Mouse (Mus musculus) C2C12 (cell line): ENCODE results near the gene Dnajc8. TPM values are rescaled to one million over a fixed set of nuclear protein-coding genes. Genes with fewer than 3 reads are reported as not detected.
"Not testable (repeated sequence)": the region's sequence is repeated elsewhere in the genome, so short reads cannot be mapped to it uniquely, and the experiment has no call there.

Experiments
- H3K27me3 ChIP-seq: one replicate; pipeline ENCODE4 v1.6.1; 2011; ENCODE audit not compliant: control insufficient read depth, insufficient read depth, insufficient read length
- H3K36me3 ChIP-seq: one replicate; pipeline ENCODE4 v1.6.1; 2011; ENCODE audit not compliant: control insufficient read depth, insufficient read depth
- H3K4me3 ChIP-seq: one replicate; pipeline ENCODE4 v1.5.1; 2011; ENCODE audit warnings: mild to moderate bottlenecking, control low read depth; ENCODE audit not compliant: poor library complexity, insufficient read depth, severe bottlenecking
- H3K79me2 ChIP-seq: one replicate; pipeline ENCODE4 v1.6.1; 2011; ENCODE audit not compliant: control insufficient read depth, insufficient read depth
- H3K79me3 ChIP-seq: one replicate; pipeline ENCODE4 v1.6.1; 2011; ENCODE audit warnings: low read depth, control low read depth
- H3ac ChIP-seq: one replicate; pipeline ENCODE3; 2011; ENCODE audit warnings: low read depth; ENCODE audit not compliant: control insufficient read depth, insufficient read length
- CEBPB ChIP-seq: IDR thresholded peaks from one replicate; pipeline ENCODE4 v1.6.1; 2011; ENCODE audit warnings: low read depth, mild to moderate bottlenecking, control low read depth, moderate library complexity
- CTCF ChIP-seq: IDR thresholded peaks from one replicate; pipeline ENCODE4 v1.5.1; 2011; ENCODE audit not compliant: control insufficient read depth, insufficient read depth, insufficient read length
- FOSL1 ChIP-seq: IDR thresholded peaks from one replicate; pipeline ENCODE4 v1.8.0; 2011; ENCODE audit warnings: mild to moderate bottlenecking, low read length; ENCODE audit not compliant: poor library complexity, insufficient read depth, severe bottlenecking
- MAX ChIP-seq: IDR thresholded peaks from one replicate; pipeline ENCODE4 v1.6.1; 2011; ENCODE audit warnings: mild to moderate bottlenecking, control low read depth
- MYOD1 ChIP-seq: IDR thresholded peaks from one replicate; pipeline ENCODE4 v1.6.1; 2011; ENCODE audit warnings: low read depth; ENCODE audit not compliant: control insufficient read depth, insufficient read length
- MYOG ChIP-seq: IDR thresholded peaks from one replicate; pipeline ENCODE4 v1.6.1; 2011; ENCODE audit not compliant: control insufficient read depth, insufficient read length; ENCODE audit errors: extremely low read depth
- USF1 ChIP-seq: IDR thresholded peaks from one replicate; pipeline ENCODE4 v1.6.1; 2011; ENCODE audit warnings: low read depth, mild to moderate bottlenecking, control low read depth, moderate library complexity
- polyA plus RNA-seq: library from polyadenylated mRNA; unstranded; fragments of >200 nt; fragmentation: generic; extraction: Trizol; gene quantifications from one replicate; pipeline ENCODE4 v1.2.1, GENCODE M21; 2012; ENCODE audit warnings: missing spikeins

The Dnajc8 gene
- polyA plus RNA-seq, 1 experiment = 104 TPM

DNA sequence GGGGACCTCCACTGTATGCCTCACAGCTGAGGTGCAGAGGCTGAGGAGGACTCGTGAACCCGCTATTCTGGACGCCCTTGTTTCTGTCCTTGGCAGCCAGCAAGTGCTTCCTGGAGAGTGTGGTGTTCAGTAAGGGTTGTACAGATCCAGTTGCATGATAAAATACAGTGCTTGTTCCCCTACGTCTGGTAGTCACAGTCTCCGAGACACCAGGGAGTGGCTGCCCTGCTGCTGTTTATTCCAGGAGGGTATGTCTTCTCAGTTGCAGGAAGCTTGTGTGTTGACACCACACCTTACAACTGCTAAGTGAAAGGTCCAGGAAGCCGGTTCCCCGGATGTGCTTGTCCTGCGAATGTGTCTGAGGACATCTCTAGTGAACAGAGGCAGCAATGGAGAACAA, 19.3 kb downstream of the Dnajc8 start:
- TF ChIP-seq FOSL1 (no peak), MYOD1 (no peak), MAX (no peak), CTCF (no peak)
- Histone ChIP-seq H3K4me3 (no peak overlapping the region), H3K36me3 (peaks cover 44% of the 10 kb centered on the region), H3ac (no peak overlapping the region), H3K79me2 (no peaks in the 10 kb centered on the region), H3K27me3 (no peaks in the 10 kb centered on the region), H3K79me3 (no peaks in the 10 kb centered on the region)

GRCm38 (mm10) chr4:132555550-132555949, 20.2 kb downstream of the Dnajc8 start:
- H3K4me3 ChIP-seq, H3K27me3 ChIP-seq, H3K79me3 ChIP-seq, H3ac ChIP-seq, H3K79me2 ChIP-seq: not testable (repeated sequence)
- peaks cover 37% of the 10 kb centered on the region for H3K36me3 ChIP-seq

DNA sequence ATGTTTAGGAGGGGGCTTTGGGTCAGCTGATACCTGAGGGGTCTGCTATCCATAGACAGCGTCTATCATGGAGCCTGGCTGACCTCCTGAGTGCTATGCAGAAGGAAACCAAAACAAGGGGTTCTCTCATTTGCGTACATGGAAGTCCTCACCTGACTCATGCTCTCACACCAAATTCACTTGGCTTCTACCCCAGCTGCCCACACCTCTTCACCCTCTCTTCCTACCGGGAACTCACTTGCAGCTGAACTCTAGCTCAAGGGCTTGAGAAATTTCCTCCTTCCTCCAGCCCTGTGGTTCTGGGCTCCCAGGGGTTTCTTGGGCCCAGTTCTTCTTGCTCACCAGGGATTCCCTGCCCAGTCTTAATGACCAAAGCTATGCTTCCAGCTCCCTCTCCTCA, 27.9 kb downstream of the Dnajc8 start:
- Histone ChIP-seq H3K36me3 (no peaks in the 10 kb centered on the region), H3K79me3 (no peaks in the 10 kb centered on the region), H3K27me3 (no peaks in the 10 kb centered on the region), H3K4me3 (no peak overlapping the region), H3K79me2 (no peaks in the 10 kb centered on the region), H3ac (no peak overlapping the region)
- TF ChIP-seq MAX (no peak), MYOG (no peak), CTCF (no peak), USF1 (no peak), FOSL1 (no peak), MYOD1 (no peak), CEBPB (no peak)

DNA sequence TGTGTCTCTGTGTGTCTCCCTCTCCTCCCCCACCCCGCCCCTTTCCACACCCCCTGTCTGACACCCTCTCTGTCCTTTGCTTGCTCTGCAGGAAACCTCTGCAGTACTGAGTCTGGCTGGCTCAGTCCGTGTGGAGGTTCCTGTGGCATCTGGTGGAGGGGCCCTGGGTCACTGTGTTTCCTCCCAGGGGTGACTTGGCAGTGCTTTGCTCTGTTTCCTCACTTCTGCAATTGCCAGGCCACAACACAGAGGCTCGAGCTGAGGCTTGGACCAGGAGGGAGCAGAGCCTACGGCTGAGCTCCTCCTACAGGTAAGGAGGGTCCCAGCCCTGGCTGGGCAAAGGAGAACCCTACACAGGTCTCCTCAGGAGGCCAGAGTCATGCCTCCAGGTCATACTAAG, 28.6 kb downstream of the Dnajc8 start, which contains the start of gene Ptafr:
Gene Ptafr (plus strand): TSS at position 103 of the 400 bp plus-strand sequence.
- Histone ChIP-seq H3K27me3 (no peaks in the 10 kb centered on the region), H3K36me3 (no peaks in the 10 kb centered on the region), H3K4me3 (no peak within 1 kb of the TSS), H3K79me3 (no peaks in the 10 kb centered on the region), H3ac (no peak within 1 kb of the TSS), H3K79me2 (no peaks in the 10 kb centered on the region)
- TF ChIP-seq MYOG = no peak
- TF ChIP-seq CTCF = no peak
- no peak for TF ChIP-seq CEBPB
- TF ChIP-seq FOSL1 = no peak

- no peak overlapping the region for H3ac ChIP-seq
- no peaks in the 10 kb centered on the region for H3K79me3 ChIP-seq
- H3K79me2 ChIP-seq = no peaks in the 10 kb centered on the region
- H3K4me3 ChIP-seq = no peak overlapping the region
- H3K27me3 ChIP-seq = no peaks in the 10 kb centered on the region
- H3K36me3 ChIP-seq = no peaks in the 10 kb centered on the region
- TF ChIP-seq CEBPB (no peak), MYOD1 (no peak), FOSL1 (no peak), MAX (no peak), USF1 (no peak), MYOG (no peak), CTCF (no peak)
Observed at GRCm38 (mm10) chr4:132565089-132565747, 29.9 kb downstream of the Dnajc8 start.

- Histone ChIP-seq H3K27me3 (no peaks in the 10 kb centered on the region), H3K4me3 (no peak overlapping the region), H3ac (no peak overlapping the region), H3K79me2 (no peaks in the 10 kb centered on the region), H3K36me3 (no peaks in the 10 kb centered on the region), H3K79me3 (no peaks in the 10 kb centered on the region)
- no peak for TF ChIP-seq USF1
- no peak for TF ChIP-seq MAX
- no peak for TF ChIP-seq FOSL1
- no peak for TF ChIP-seq MYOD1
- TF ChIP-seq CTCF = no peak
- TF ChIP-seq MYOG = no peak
- no peak for TF ChIP-seq CEBPB
Observed at GRCm38 (mm10) chr4:132567361-132567779, 32.0 kb downstream of the Dnajc8 start.
